Mouse (Mus musculus) c-Kit-positive CD71-positive TER-119-positive erythroid progenitor cells, embryonic 14.5 days (primary cell): ENCODE results near the gene Cntn5.

ENCODE experiments used
- DNase-seq: peaks from one replicate; pipeline ENCODE4 v3.0.0-alpha.2; 2013; ENCODE audit warnings: low spot score

The Cntn5 gene

GRCm38 (mm10) chr9:9937444-9938436, 966.8 kb downstream of the Cntn5 start:
- DNase-seq = no peak

GRCm38 (mm10) chr9:9920580-9920979, 984.0 kb downstream of the Cntn5 start:
- DNase-seq = no peak

- no peak for DNase-seq
Observed at GRCm38 (mm10) chr9:9899070-9899469, 1005.5 kb downstream of the Cntn5 start.

GRCm38 (mm10) chr9:9886210-9886609, 1018.4 kb downstream of the Cntn5 start:
- no peak for DNase-seq

GRCm38 (mm10) chr9:9882779-9883383, 1021.7 kb downstream of the Cntn5 start:
- no peak for DNase-seq

GRCm38 (mm10) chr9:9872112-9873035, 1032.2 kb downstream of the Cntn5 start:
- no peak for DNase-seq

GRCm38 (mm10) chr9:9860631-9861030, 1043.9 kb downstream of the Cntn5 start:
- DNase-seq = no peak

GRCm38 (mm10) chr9:9859323-9859722, 1045.3 kb downstream of the Cntn5 start:
- DNase-seq = no peak

- DNase-seq = no peak
Observed at GRCm38 (mm10) chr9:9854791-9855190, 1049.8 kb downstream of the Cntn5 start.

- DNase-seq = no peak
Observed at GRCm38 (mm10) chr9:9830231-9830630, 1074.3 kb downstream of the Cntn5 start.

- no peak for DNase-seq
Observed at GRCm38 (mm10) chr9:9819963-9820362, 1084.6 kb downstream of the Cntn5 start.

- DNase-seq = no peak
Observed at GRCm38 (mm10) chr9:9817477-9817876, 1087.1 kb downstream of the Cntn5 start.

- DNase-seq = no peak
Observed at GRCm38 (mm10) chr9:9799546-9799945, 1105.0 kb downstream of the Cntn5 start.

GRCm38 (mm10) chr9:9783680-9784079, 1120.9 kb downstream of the Cntn5 start:
- DNase-seq = no peak

GRCm38 (mm10) chr9:9781157-9781884, 1123.3 kb downstream of the Cntn5 start:
- no peak for DNase-seq

- DNase-seq = no peak
Observed at GRCm38 (mm10) chr9:9779646-9780045, 1124.9 kb downstream of the Cntn5 start.

- DNase-seq = no peak
Observed at GRCm38 (mm10) chr9:9770777-9771176, 1133.8 kb downstream of the Cntn5 start.

- no peak for DNase-seq
Observed at GRCm38 (mm10) chr9:9769659-9770058, 1134.9 kb downstream of the Cntn5 start.

- no peak for DNase-seq
Observed at GRCm38 (mm10) chr9:9718145-9718544, 1186.4 kb downstream of the Cntn5 start.

GRCm38 (mm10) chr9:9708671-9709070, 1195.9 kb downstream of the Cntn5 start:
- no peak for DNase-seq

GRCm38 (mm10) chr9:9707766-9708165, 1196.8 kb downstream of the Cntn5 start:
- DNase-seq = no peak
